In the genomic region with DNA sequence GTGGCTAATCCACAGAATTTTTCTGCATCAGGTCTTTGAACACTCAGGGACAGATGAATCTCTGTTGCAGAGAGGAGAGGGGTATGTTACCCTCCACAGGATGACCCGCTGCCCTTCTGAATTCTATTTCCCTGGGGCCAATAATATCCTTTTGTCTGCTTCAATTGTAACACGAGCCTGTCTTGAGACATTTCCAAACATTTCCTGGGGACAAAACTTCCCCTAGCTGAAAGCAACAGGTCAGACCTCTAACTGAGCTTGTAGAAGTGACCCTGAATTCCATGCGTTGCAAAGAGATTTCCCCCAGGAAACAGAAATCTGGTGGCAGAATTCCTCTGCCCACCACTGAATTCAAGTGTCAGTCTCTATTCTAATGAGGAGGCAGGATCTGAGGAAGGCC, we compare ENCODE assay signal across 27 mouse cellular contexts.
A peak's percentile ranks its signal among the peaks of the same experiment; 100 is the strongest.
DNase-seq lines count a peak whose midpoint lies in the region; ATAC-seq lines count a peak whose summit lies in the region.
"Had no signal": no experiment of that assay in that cellular context is flagged by ENCODE, and none has a peak within 500 bp of the region (broad histone marks: within the 10 kb centered on the region; RNA-seq: fewer than 3 reads in every experiment).

No protein-coding gene starts in this region.

- no peak overlapping the region for H3K27ac ChIP-seq in hindbrain, embryonic 11.5 days (ENCODE audit: low read depth, low read length)
- H3K27ac ChIP-seq in hindbrain, embryonic 13.5 days: no peak overlapping the region
- H3K27ac ChIP-seq in embryonic facial prominence, embryonic 10.5 days (replicated peaks): peak overlapping the region; percentile 59; the same call in 1 of the 2 replicates
- peak overlapping the region; percentile 0; the same call in 1 of the 2 replicates for H3K27ac ChIP-seq in limb, embryonic 12.5 days
- H3K27ac ChIP-seq: heart, embryonic 13.5 days; kidney, postnatal 0 days; left cerebral cortex, adult 2 months; macrophage had no signal

- 1% methylated on average over 3 of the region's 3 CpGs for WGBS in hindbrain, embryonic 11.5 days
- 1% methylated on average over 3 of the region's 3 CpGs for WGBS in hindbrain, embryonic 13.5 days
- 2% methylated on average over 3 of the region's 3 CpGs for WGBS in embryonic facial prominence, embryonic 10.5 days
- 30% methylated on average over 3 of the region's 3 CpGs for WGBS in limb, embryonic 12.5 days

- H3K36me3 ChIP-seq in hindbrain, embryonic 11.5 days (ENCODE audit: control insufficient read depth, insufficient read depth, low read length): no peaks in the 10 kb centered on the region
- H3K36me3 ChIP-seq in hindbrain, embryonic 13.5 days: no peaks in the 10 kb centered on the region
- no peaks in the 10 kb centered on the region for H3K36me3 ChIP-seq in embryonic facial prominence, embryonic 10.5 days (replicated peaks)
- no peaks in the 10 kb centered on the region for H3K36me3 ChIP-seq in limb, embryonic 12.5 days
- H3K36me3 ChIP-seq: G1E; heart, embryonic 13.5 days had no signal

- no peaks in the 10 kb centered on the region for H3K9me3 ChIP-seq in hindbrain, embryonic 11.5 days (ENCODE audit: control insufficient read depth, low read length)
- no peaks in the 10 kb centered on the region for H3K9me3 ChIP-seq in hindbrain, embryonic 13.5 days
- H3K9me3 ChIP-seq in embryonic facial prominence, embryonic 10.5 days: no peaks in the 10 kb centered on the region
- H3K9me3 ChIP-seq in limb, embryonic 12.5 days: no peaks in the 10 kb centered on the region
- H3K9me3 ChIP-seq: heart, embryonic 13.5 days had no signal

- H3K9ac ChIP-seq in hindbrain, embryonic 11.5 days (ENCODE audit: low read depth, low read length): no peak overlapping the region
- no peak overlapping the region for H3K9ac ChIP-seq in hindbrain, embryonic 13.5 days
- no peak overlapping the region for H3K9ac ChIP-seq in limb, embryonic 12.5 days (replicated peaks)
- H3K9ac ChIP-seq: heart, embryonic 13.5 days had no signal

- H3K27me3 ChIP-seq in hindbrain, embryonic 11.5 days (ENCODE audit: control insufficient read depth, insufficient read depth, low read length): peaks cover 12% of the 10 kb centered on the region; the same call in 1 of the 2 replicates
- H3K27me3 ChIP-seq in hindbrain, embryonic 13.5 days: peaks cover 43% of the 10 kb centered on the region
- peaks cover 31% of the 10 kb centered on the region for H3K27me3 ChIP-seq in embryonic facial prominence, embryonic 10.5 days (replicated peaks; ENCODE audit: low read depth, poor library complexity, severe bottlenecking)
- no peaks in the 10 kb centered on the region for H3K27me3 ChIP-seq in limb, embryonic 12.5 days
- H3K27me3 ChIP-seq: CH12.LX; heart, embryonic 13.5 days had no signal

- H3K4me3 ChIP-seq in hindbrain, embryonic 11.5 days (ENCODE audit: low read depth, low read length): no peak overlapping the region
- no peak overlapping the region for H3K4me3 ChIP-seq in hindbrain, embryonic 13.5 days
- H3K4me3 ChIP-seq in embryonic facial prominence, embryonic 10.5 days: no peak overlapping the region
- H3K4me3 ChIP-seq in limb, embryonic 12.5 days (replicated peaks): no peak overlapping the region
- H3K4me3 ChIP-seq: heart, embryonic 13.5 days; left cerebral cortex, adult 2 months had no signal

- H3K4me1 ChIP-seq in hindbrain, embryonic 11.5 days (replicated peaks; ENCODE audit: control insufficient read depth, insufficient read depth, low read length): 0 out of 2 replicates have a peak, but pooled peaks cover 3% of the 10 kb centered on the region
- H3K4me1 ChIP-seq in hindbrain, embryonic 13.5 days (replicated peaks): peaks cover 12% of the 10 kb centered on the region
- H3K4me1 ChIP-seq in embryonic facial prominence, embryonic 10.5 days: peaks cover 58% of the 10 kb centered on the region
- peaks cover 26% of the 10 kb centered on the region for H3K4me1 ChIP-seq in limb, embryonic 12.5 days (replicated peaks)

- peak; percentile 37 for DNase-seq in hindbrain, embryonic 11.5 days (ENCODE audit: low spot score)
- peak; percentile 72 for DNase-seq in embryo, embryonic 10 days (ENCODE audit: low spot score)
- DNase-seq in embryonic facial prominence, embryonic 10.5 days (ENCODE audit: low spot score): peak; percentile 32
- DNase-seq in ovary, adult 18-20 months (ENCODE audit: low spot score): no peak
- DNase-seq in left cerebral cortex, postnatal 36 days (ENCODE audit: low spot score in 2 of 2): no peak
- DNase-seq: adrenal gland, postnatal 10 days; B cell, adult 2 months; cerebellum, adult 9-10 months; gastrocnemius, postnatal 10 days; heart, adult 18-20 months; heart, postnatal 14 days; kidney, adult 2 months; left cerebral cortex, postnatal 4 days; right cerebral cortex, adult 18-20 months; right cerebral cortex, postnatal 4 days; thymus, adult 18-20 months; thymus, postnatal 36 days had no signal

- ATAC-seq in hindbrain, embryonic 11.5 days (ENCODE audit: low FRiP score): no peak
- ATAC-seq in hindbrain, embryonic 13.5 days (ENCODE audit: low FRiP score): no peak
- no peak for ATAC-seq in limb, embryonic 12.5 days (ENCODE audit: insufficient number of reproducible peaks, insufficient read depth, low FRiP score, low TSS enrichment, low read depth)
- ATAC-seq: forebrain, embryonic 14.5 days; midbrain, embryonic 16.5 days had no signal

- intact Hi-C loops in left cerebral cortex, postnatal 36 days (cut with DNase I): no loop called here

- no peak overlapping the region for H3K4me2 ChIP-seq in hindbrain, embryonic 11.5 days (replicated peaks; ENCODE audit: low read depth, low read length)
- H3K4me2 ChIP-seq in hindbrain, embryonic 13.5 days: no peak overlapping the region
- no peak overlapping the region for H3K4me2 ChIP-seq in limb, embryonic 12.5 days
- H3K4me2 ChIP-seq: heart, embryonic 13.5 days had no signal

Comparison
In these comparisons a context has a peak if more than half of its experiments do, and no peak if none do; other contexts are left out.
1. DNase-seq: peak in hindbrain, embryonic 11.5 days (single experiment), embryo, embryonic 10 days (single experiment) and embryonic facial prominence, embryonic 10.5 days (single experiment); none in ovary, adult 18-20 months (single experiment) and left cerebral cortex, postnatal 36 days (0 of 2).
2. H3K27ac ChIP-seq: peak in embryonic facial prominence, embryonic 10.5 days (single experiment) and limb, embryonic 12.5 days (single experiment); none in hindbrain, embryonic 11.5 days (single experiment) and hindbrain, embryonic 13.5 days (single experiment).